Mouse (Mus musculus) embryonic fibroblast, embryonic 13.5 days (primary cell): ENCODE results near the gene Tbx15.

Source experiments
- CTCF ChIP-seq: IDR thresholded peaks from 2 replicates; pipeline ENCODE4 v1.5.1; 2011; ENCODE audit warnings: mild to moderate bottlenecking, control low read depth, low read length, moderate library complexity, borderline replicate concordance; ENCODE audit not compliant: insufficient read depth
- POLR2A ChIP-seq: IDR thresholded peaks from 2 replicates; pipeline ENCODE4 v1.6.1; 2011; ENCODE audit warnings: low read depth, mild to moderate bottlenecking, control low read depth, low read length, moderate library complexity

DNA sequence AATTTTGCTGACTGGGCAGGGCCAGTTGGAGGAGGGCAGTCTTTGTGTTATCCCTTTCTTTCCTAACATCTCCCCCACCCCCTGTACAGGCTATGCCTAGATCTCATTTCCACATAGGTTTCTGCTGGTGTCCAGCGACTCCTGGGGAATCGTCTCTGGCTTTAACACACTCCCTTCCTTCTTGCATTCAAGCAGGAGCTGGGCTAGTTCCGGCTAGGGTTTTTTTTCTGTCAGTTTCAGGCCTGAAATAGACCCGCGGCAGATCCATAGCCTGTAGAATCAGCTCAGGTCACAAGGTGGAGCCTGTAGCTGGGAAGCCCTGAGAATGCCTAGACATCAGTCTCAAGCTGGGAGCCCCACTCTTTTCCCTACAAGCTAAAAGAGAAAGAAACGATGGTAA, 9.7 kb downstream of the Tbx15 start:
- TF ChIP-seq POLR2A (0 out of 2 replicates have a peak, but pooled peaks have one; percentile 7), CTCF (no peak)
